Mouse (Mus musculus) mesoderm, embryonic 11.5 days (tissue): ENCODE measurements around the gene Daw1.
A peak's percentile ranks its signal among the peaks of the same experiment; 100 is the strongest.

ENCODE experiments used
- DNase-seq: peaks from one replicate; pipeline ENCODE4 v3.0.0-alpha.2; 2012; ENCODE audit warnings: low read depth, low spot score

Daw1 gene

GRCm38 (mm10) chr1:83187154-83187553, 27.6 kb downstream of the Daw1 start:
- DNase-seq = peak; percentile 44

- no peak for DNase-seq
Observed at GRCm38 (mm10) chr1:83209981-83210380, 50.4 kb downstream of the Daw1 start.

GRCm38 (mm10) chr1:83218260-83218659, 58.7 kb downstream of the Daw1 start:
- DNase-seq = peak; percentile 15

GRCm38 (mm10) chr1:83223072-83223471, 63.5 kb downstream of the Daw1 start:
- no peak for DNase-seq

- DNase-seq = no peak
Observed at GRCm38 (mm10) chr1:83224423-83224960, 64.9 kb downstream of the Daw1 start.

GRCm38 (mm10) chr1:83227946-83228345, 68.4 kb downstream of the Daw1 start:
- no peak for DNase-seq

- no peak for DNase-seq
Observed at GRCm38 (mm10) chr1:83248235-83248746, 88.7 kb downstream of the Daw1 start.

- DNase-seq = no peak
Observed at GRCm38 (mm10) chr1:83251746-83252145, 92.2 kb downstream of the Daw1 start.
